ENCODE assay signal across 8 mouse cellular contexts in the genomic region with DNA sequence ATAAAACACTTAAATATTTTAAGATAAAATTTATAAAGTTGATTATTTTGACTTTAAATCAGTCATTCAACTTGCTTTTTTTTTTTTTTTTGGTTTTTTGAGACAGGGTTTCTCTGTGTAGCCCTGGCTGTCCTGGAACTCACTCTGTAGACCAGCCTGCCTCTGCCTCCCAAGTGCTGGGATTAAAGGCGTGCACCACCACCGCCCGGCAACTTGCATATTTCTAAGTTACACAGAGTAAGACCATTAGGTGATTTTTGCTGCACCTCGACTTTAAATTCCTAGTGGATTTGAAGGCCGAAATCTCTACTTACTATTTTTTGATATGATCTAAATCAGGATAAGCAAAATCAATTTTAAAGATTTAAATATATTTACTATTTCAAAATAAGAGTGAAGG. TPM values are rescaled to one million over a fixed set of nuclear protein-coding genes. Genes with fewer than 3 reads are reported as not detected.
A peak's percentile ranks its signal among the peaks of the same experiment; 100 is the strongest.
DNase-seq lines count a peak whose midpoint lies in the region; ATAC-seq and TF ChIP-seq lines count a peak whose summit lies in the region.

No protein-coding gene starts in this region.

- DNase-seq in cerebellum, adult 2 months = peak in 1 of 2 experiments; percentile 11
- DNase-seq in cerebellum, adult 9-11 months = no peak
- DNase-seq in neural tube, embryonic 11.5 days (ENCODE audit: low spot score) = no peak
- DNase-seq in neural tube, embryonic 10.5 days (ENCODE audit: extremely low spot score, low spot score) = no peak
- DNase-seq in limb, embryonic 14.5 days (ENCODE audit: low spot score) = no peak
- DNase-seq in stomach, postnatal 0 days (ENCODE audit: low spot score) = no peak
- no peak for DNase-seq in layer of hippocampus, adult 8-10 months (ENCODE audit: low spot score in 2 of 2)
- no peak for DNase-seq in adrenal gland, adult 2 months

- peak overlapping the region; percentile 96 for H3K4me3 ChIP-seq in cerebellum, adult 2 months (replicated peaks; ENCODE audit: insufficient read depth, low read depth, low read length)
- peak overlapping the region; percentile 56 for H3K4me3 ChIP-seq in neural tube, embryonic 11.5 days (ENCODE audit: low read depth, low read length)
- H3K4me3 ChIP-seq in limb, embryonic 14.5 days (replicated peaks; ENCODE audit: low read length) = peak overlapping the region; percentile 65
- H3K4me3 ChIP-seq in stomach, postnatal 0 days (ENCODE audit: low read depth, low read length) = peak overlapping the region; percentile 69

- H3K9ac ChIP-seq in neural tube, embryonic 11.5 days (ENCODE audit: low read length) = no peak overlapping the region
- H3K9ac ChIP-seq in limb, embryonic 14.5 days (ENCODE audit: low read depth, low read length, severe bottlenecking) = no peak overlapping the region
- no peak overlapping the region for H3K9ac ChIP-seq in stomach, postnatal 0 days (ENCODE audit: low read length)

- H3K4me2 ChIP-seq in neural tube, embryonic 11.5 days (ENCODE audit: low read depth) = peak overlapping the region; percentile 51; the same call in 1 of the 2 replicates
- peak overlapping the region; percentile 72 for H3K4me2 ChIP-seq in limb, embryonic 14.5 days (replicated peaks; ENCODE audit: low read depth, low read length, severe bottlenecking)
- H3K4me2 ChIP-seq in stomach, postnatal 0 days (replicated peaks; ENCODE audit: low read depth) = peak overlapping the region; percentile 82

- no peak overlapping the region for H3K27ac ChIP-seq in cerebellum, adult 2 months (ENCODE audit: insufficient read depth, low read length)
- no peak overlapping the region for H3K27ac ChIP-seq in neural tube, embryonic 11.5 days (ENCODE audit: low read depth, low read length)
- H3K27ac ChIP-seq in limb, embryonic 14.5 days (replicated peaks; ENCODE audit: low read depth, low read length) = no peak overlapping the region
- H3K27ac ChIP-seq in stomach, postnatal 0 days (replicated peaks) = no peak overlapping the region

- TF ChIP-seq EP300 in stomach, postnatal 0 days (optimal IDR thresholded peaks at IDR 0.05) = no peak

- no peaks in the 10 kb centered on the region; the same call in 1 of the 2 replicates for H3K4me1 ChIP-seq in cerebellum, adult 2 months (ENCODE audit: control insufficient read depth, insufficient read depth, low read length)
- H3K4me1 ChIP-seq in neural tube, embryonic 11.5 days (ENCODE audit: control insufficient read depth, insufficient read depth, low read length) = no peaks in the 10 kb centered on the region
- peaks cover 5% of the 10 kb centered on the region; the same call in 1 of the 2 replicates for H3K4me1 ChIP-seq in limb, embryonic 14.5 days (ENCODE audit: control insufficient read depth, insufficient read depth, low read length)
- peaks cover 2% of the 10 kb centered on the region; the same call in 1 of the 2 replicates for H3K4me1 ChIP-seq in stomach, postnatal 0 days (replicated peaks; ENCODE audit: control insufficient read depth, insufficient read depth)

- no peak for TF ChIP-seq CTCF in cerebellum, adult 2 months (IDR thresholded peaks at IDR 0.05; ENCODE audit: borderline replicate concordance, insufficient read depth, low read depth, low read length)
- no peak for TF ChIP-seq CTCF in stomach, postnatal 0 days (IDR thresholded peaks at IDR 0.05; ENCODE audit: low read depth)

- TF ChIP-seq POLR2A in cerebellum, adult 2 months (IDR thresholded peaks at IDR 0.05; ENCODE audit: borderline replicate concordance, insufficient read depth, low read length) = no peak
- TF ChIP-seq POLR2A in limb, embryonic 14.5 days (IDR thresholded peaks at IDR 0.05; ENCODE audit: borderline replicate concordance, extremely low read depth, insufficient read depth, insufficient read length) = no peak

- H3K27me3 ChIP-seq in cerebellum, adult 2 months (ENCODE audit: control insufficient read depth, insufficient read depth, low read length) = no peaks in the 10 kb centered on the region
- H3K27me3 ChIP-seq in neural tube, embryonic 11.5 days (ENCODE audit: control insufficient read depth, insufficient read depth, low read length) = no peaks in the 10 kb centered on the region
- H3K27me3 ChIP-seq in limb, embryonic 14.5 days (ENCODE audit: control insufficient read depth, insufficient read depth, low read length) = no peaks in the 10 kb centered on the region
- no peaks in the 10 kb centered on the region for H3K27me3 ChIP-seq in stomach, postnatal 0 days (ENCODE audit: control insufficient read depth, insufficient read depth, low read length)

- no peak for ATAC-seq in neural tube, embryonic 11.5 days (ENCODE audit: insufficient read depth, low FRiP score, low TSS enrichment)
- no peak for ATAC-seq in limb, embryonic 14.5 days (ENCODE audit: low FRiP score, low read depth)
- ATAC-seq in stomach, postnatal 0 days (ENCODE audit: low FRiP score, low TSS enrichment) = no peak

- no peaks in the 10 kb centered on the region for H3K9me3 ChIP-seq in neural tube, embryonic 11.5 days (ENCODE audit: control insufficient read depth, low read length)
- no peaks in the 10 kb centered on the region for H3K9me3 ChIP-seq in limb, embryonic 14.5 days (ENCODE audit: control insufficient read depth, low read length)
- H3K9me3 ChIP-seq in stomach, postnatal 0 days (ENCODE audit: control insufficient read depth, low read length) = no peaks in the 10 kb centered on the region

- WGBS in cerebellum, adult 2 months = 80% methylated on average over 5 of the region's 5 CpGs
- WGBS in neural tube, embryonic 11.5 days = 91% methylated on average over 5 of the region's 5 CpGs
- WGBS in limb, embryonic 14.5 days = 90% methylated on average over 5 of the region's 5 CpGs
- WGBS in stomach, postnatal 0 days = 85% methylated on average over 5 of the region's 5 CpGs

- H3K36me3 ChIP-seq in neural tube, embryonic 11.5 days (ENCODE audit: control insufficient read depth, insufficient read depth, low read length) = no peaks in the 10 kb centered on the region
- H3K36me3 ChIP-seq in limb, embryonic 14.5 days (ENCODE audit: control insufficient read depth, insufficient read depth, low read length) = no peaks in the 10 kb centered on the region
- H3K36me3 ChIP-seq in stomach, postnatal 0 days (ENCODE audit: control insufficient read depth, insufficient read depth, low read length) = no peaks in the 10 kb centered on the region

RNA-seq across cellular contexts. Expression of gene Bckdhb, which starts 0.6 kb away (rescaled TPM):
- 59.0 and 60.3 TPM in 2 replicates for polyA plus RNA-seq in cerebellum, adult 2 months (2012; rRNA removed)
- polyA plus RNA-seq in neural tube, embryonic 11.5 days (2014; fragmentation: Nextera tagmentation; extraction: Ambion mirVana) = 49.8 and 54.8 TPM in 2 replicates
- polyA plus RNA-seq in limb, embryonic 14.5 days (2012; rRNA removed) = 45.3 and 47.4 TPM in 2 replicates
- polyA plus RNA-seq in limb, embryonic 14.5 days (2014; fragmentation: Nextera tagmentation; extraction: Ambion mirVana) = 46.6 and 51.1 TPM in 2 replicates
- 25.2 and 27.2 TPM in 2 replicates for polyA plus RNA-seq in stomach, postnatal 0 days (2015; fragmentation: Nextera tagmentation; extraction: Ambion mirVana)
- total RNA-seq in layer of hippocampus, adult 8-10 months (2022) = 10 to 100 TPM; 38.7 to 43.0 (median 41.5) TPM
- 100 to 1,000 TPM; 100 to 104 TPM for total RNA-seq in adrenal gland, adult 2 months (2021)
- polyA plus RNA-seq in adrenal gland, adult 2 months (2012; rRNA removed) = 19.8 and 20.7 TPM in 2 replicates
